24 mouse cellular contexts compared by ENCODE assay signal in the genomic region with DNA sequence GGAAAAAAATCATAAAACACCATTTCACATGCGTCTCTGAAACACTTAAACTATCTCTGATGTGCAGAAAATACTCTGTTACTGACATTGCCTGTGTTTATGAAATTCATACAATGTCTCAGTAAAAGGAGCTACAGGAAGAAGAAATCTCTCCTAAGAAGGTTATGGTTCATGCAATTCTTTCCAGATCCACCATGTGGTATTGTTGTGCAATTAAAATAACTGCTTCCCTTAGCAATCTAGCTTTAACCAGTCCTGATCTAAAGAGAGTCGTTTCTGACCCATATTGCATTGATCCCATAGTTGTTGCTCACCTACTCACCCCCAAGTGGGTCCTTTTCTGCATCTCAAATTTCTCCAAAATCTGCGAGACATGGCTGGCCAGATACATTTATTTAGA.
DNase-seq lines count a peak whose midpoint lies in the region; ATAC-seq and TF ChIP-seq lines count a peak whose summit lies in the region.
"Had no signal": no experiment of that assay in that cellular context is flagged by ENCODE, and none has a peak within 500 bp of the region (broad histone marks: within the 10 kb centered on the region; RNA-seq: fewer than 3 reads in every experiment).

No protein-coding gene starts in this region.

- in situ Hi-C loops in Patski (cut with MboI; ENCODE audit: low pct_unique_long_range_greater_than_20kb): no loop called here

- peak; percentile 42 for TF ChIP-seq CTCF in heart, postnatal 0 days (IDR thresholded peaks at IDR 0.05; ENCODE audit: low read depth)
- TF ChIP-seq CTCF in lung, embryonic 14.5 days (IDR thresholded peaks at IDR 0.05; ENCODE audit: low read depth): no peak; the same call in 1 of the 2 replicates
- peak; percentile 24 for TF ChIP-seq CTCF in Patski (IDR thresholded peaks at IDR 0.05)

- no peak overlapping the region for H3K4me3 ChIP-seq in heart, postnatal 0 days (ENCODE audit: low read depth, low read length)
- no peak overlapping the region for H3K4me3 ChIP-seq in lung, embryonic 14.5 days (ENCODE audit: low read depth, low read length)
- H3K4me3 ChIP-seq in hindbrain, embryonic 13.5 days: no peak overlapping the region
- H3K4me3 ChIP-seq: forebrain, embryonic 10.5 days; kidney, embryonic 15.5 days; midbrain, embryonic 12.5 days; myocyte; neural tube, embryonic 13.5 days had no signal

- no peaks in the 10 kb centered on the region for H3K27me3 ChIP-seq in heart, postnatal 0 days (ENCODE audit: control insufficient read depth, insufficient read depth, low read length)
- H3K27me3 ChIP-seq in lung, embryonic 14.5 days (ENCODE audit: insufficient read depth, low read length): no peaks in the 10 kb centered on the region
- H3K27me3 ChIP-seq in Patski: no peaks in the 10 kb centered on the region
- H3K27me3 ChIP-seq in hindbrain, embryonic 13.5 days: no peaks in the 10 kb centered on the region
- H3K27me3 ChIP-seq: kidney, embryonic 15.5 days; midbrain, embryonic 12.5 days; neural tube, embryonic 13.5 days had no signal

- ATAC-seq in heart, postnatal 0 days (ENCODE audit: insufficient read depth, low read depth): no peak
- ATAC-seq in lung, embryonic 14.5 days (ENCODE audit: insufficient read depth): no peak
- no peak for ATAC-seq in Patski
- ATAC-seq in hindbrain, embryonic 13.5 days (ENCODE audit: low FRiP score): no peak
- ATAC-seq: hindbrain, embryonic 16.5 days had no signal

- no peaks in the 10 kb centered on the region for H3K4me1 ChIP-seq in heart, postnatal 0 days (ENCODE audit: control insufficient read depth, insufficient read depth)
- H3K4me1 ChIP-seq in lung, embryonic 14.5 days (ENCODE audit: insufficient read depth): no peaks in the 10 kb centered on the region
- H3K4me1 ChIP-seq in hindbrain, embryonic 13.5 days (replicated peaks): no peaks in the 10 kb centered on the region
- H3K4me1 ChIP-seq: forebrain, embryonic 10.5 days; kidney, embryonic 15.5 days; midbrain, embryonic 12.5 days; neural tube, embryonic 13.5 days had no signal

- no peak overlapping the region for H3K9ac ChIP-seq in heart, postnatal 0 days (replicated peaks; ENCODE audit: low read depth, low read length)
- H3K9ac ChIP-seq in lung, embryonic 14.5 days: no peak overlapping the region
- no peak overlapping the region for H3K9ac ChIP-seq in hindbrain, embryonic 13.5 days
- H3K9ac ChIP-seq: kidney, embryonic 15.5 days; midbrain, embryonic 12.5 days; neural tube, embryonic 13.5 days had no signal

- POLR2A ChIA-PET in Patski (lab: Charles Lee): no interaction called here

- 58% methylated on average over 3 of the region's 3 CpGs for WGBS in heart, postnatal 0 days
- 58% methylated on average over 3 of the region's 3 CpGs for WGBS in lung, embryonic 14.5 days
- WGBS in hindbrain, embryonic 13.5 days: 80% methylated on average over 3 of the region's 3 CpGs

- no peak overlapping the region for H3K27ac ChIP-seq in heart, postnatal 0 days (ENCODE audit: low read depth)
- H3K27ac ChIP-seq in lung, embryonic 14.5 days (ENCODE audit: low read depth): no peak overlapping the region
- H3K27ac ChIP-seq in hindbrain, embryonic 13.5 days: no peak overlapping the region
- H3K27ac ChIP-seq: forebrain, embryonic 10.5 days; kidney, embryonic 15.5 days; midbrain, embryonic 12.5 days; neural tube, embryonic 13.5 days had no signal

- H3K36me3 ChIP-seq in heart, postnatal 0 days (replicated peaks; ENCODE audit: control insufficient read depth, insufficient read depth, low read length): no peaks in the 10 kb centered on the region
- H3K36me3 ChIP-seq in lung, embryonic 14.5 days (ENCODE audit: insufficient read depth): no peaks in the 10 kb centered on the region
- H3K36me3 ChIP-seq in hindbrain, embryonic 13.5 days: no peaks in the 10 kb centered on the region
- H3K36me3 ChIP-seq: forebrain, embryonic 10.5 days; kidney, embryonic 15.5 days; midbrain, embryonic 12.5 days; neural tube, embryonic 13.5 days had no signal

- no peak for TF ChIP-seq EP300 in heart, postnatal 0 days (IDR thresholded peaks at IDR 0.05; ENCODE audit: low read depth)

- CTCF ChIA-PET in Patski (lab: Charles Lee): interaction anchor here (1.0 to 1.1 kb wide), 2 partner anchors 11 to 52 kb away, joined by 3 read pairs; no protein-coding TSS in a partner anchor

- no peaks in the 10 kb centered on the region for H3K9me3 ChIP-seq in heart, postnatal 0 days (replicated peaks; ENCODE audit: control insufficient read depth, low read length)
- H3K9me3 ChIP-seq in lung, embryonic 14.5 days (ENCODE audit: low read depth, low read length): no peaks in the 10 kb centered on the region
- peaks cover 4% of the 10 kb centered on the region; the same call in 1 of the 2 replicates for H3K9me3 ChIP-seq in hindbrain, embryonic 13.5 days
- H3K9me3 ChIP-seq: forebrain, embryonic 10.5 days; kidney, embryonic 15.5 days; midbrain, embryonic 12.5 days had no signal

- no peak for DNase-seq in heart, postnatal 0 days (ENCODE audit: low spot score)
- DNase-seq in heart, adult 11 months: no peak
- DNase-seq in lung, embryonic 14.5 days: peak; percentile 39
- no peak for DNase-seq in lung, postnatal 36 days
- DNase-seq in Patski (ENCODE audit: low read depth, low spot score): no peak
- no peak for DNase-seq in spleen, postnatal 14 days (ENCODE audit: low spot score in 2 of 2)
- DNase-seq: adrenal gland, postnatal 36 days; cerebellum, adult 11-12 months; cerebellum, postnatal 10 days; gastrocnemius, postnatal 10 days; heart, postnatal 4 days; kidney, adult 11 months; lung, postnatal 14 days; retina, postnatal 1 day; right cerebral cortex, postnatal 25 days; spleen, adult 18-20 months; thymus, postnatal 25 days had no signal

- H3K4me2 ChIP-seq in heart, postnatal 0 days (ENCODE audit: low read depth, low read length): no peak overlapping the region
- H3K4me2 ChIP-seq in lung, embryonic 14.5 days: no peak overlapping the region
- no peak overlapping the region for H3K4me2 ChIP-seq in hindbrain, embryonic 13.5 days
- H3K4me2 ChIP-seq: kidney, embryonic 15.5 days; midbrain, embryonic 12.5 days; neural tube, embryonic 13.5 days had no signal
